Mouse (Mus musculus) forebrain, embryonic 14.5 days (tissue): ENCODE results near the gene Hspg2. TPM values are rescaled to one million over a fixed set of nuclear protein-coding genes. Genes with fewer than 3 reads are reported as not detected.
"Not testable (repeated sequence)": the region's sequence is repeated elsewhere in the genome, so short reads cannot be mapped to it uniquely, and the experiment has no call there.

Experiments used
- ATAC-seq: fragments of 200-750 bp; cut with Nextera tagmentation; 2 replicates; pipeline ENCODE4 v1.8.0; 2017; ENCODE audit warnings: mild to moderate bottlenecking, moderate library complexity
- DNase-seq: peaks from one replicate; pipeline ENCODE4 v3.0.0-alpha.2; 2015; ENCODE audit warnings: low spot score
- H3K27ac ChIP-seq: fragments of 300-500 bp; sonication (generic); 2 replicates; pipeline ENCODE4 v1.5.1; 2014; ENCODE audit warnings: low read depth, mild to moderate bottlenecking, control low read depth, low read length, moderate library complexity
- H3K27me3 ChIP-seq: fragments of 300-500 bp; sonication (generic); replicated peaks from 2 replicates; pipeline ENCODE4 v1.6.1; 2014; ENCODE audit warnings: low read length, control low read depth, mixed read lengths; ENCODE audit not compliant: control insufficient read depth, insufficient read depth
- H3K36me3 ChIP-seq: fragments of 300-500 bp; sonication (generic); 2 replicates; pipeline ENCODE4 v1.6.1; 2014; ENCODE audit warnings: low read length, control low read depth; ENCODE audit not compliant: control insufficient read depth, insufficient read depth
- H3K4me1 ChIP-seq: fragments of 300-500 bp; sonication (generic); 2 replicates; pipeline ENCODE4 v1.6.1; 2014; ENCODE audit warnings: antibody characterized with exemption, low read length, control low read depth; ENCODE audit not compliant: control insufficient read depth, insufficient read depth
- H3K4me2 ChIP-seq: fragments of 300-500 bp; sonication (generic); 2 replicates; pipeline ENCODE4 v1.6.1; 2014; ENCODE audit warnings: mild to moderate bottlenecking, control low read depth, low read length
- H3K4me3 ChIP-seq: fragments of 300-500 bp; sonication (generic); 2 replicates; pipeline ENCODE4 v1.5.1; 2014; ENCODE audit warnings: low read depth, low read length, control low read depth
- H3K9ac ChIP-seq: fragments of 300-500 bp; sonication (generic); 2 replicates; pipeline ENCODE4 v1.6.1; 2014; ENCODE audit warnings: mild to moderate bottlenecking, low read length, control low read depth, moderate library complexity
- H3K9me3 ChIP-seq: fragments of 300-500 bp; sonication (generic); replicated peaks from 2 replicates; pipeline ENCODE4 v1.6.1; 2016; ENCODE audit warnings: low read length, control low read depth, mixed read lengths; ENCODE audit not compliant: control insufficient read depth
- WGBS: fragments of 180-500 bp; shearing (Covaris S2); extraction: QIAGEN DNeasy Blood & Tissue Kit; methylation state at CpG from one replicate; pipeline ENCODE4 v1.1.7; 2014; 5-methylcytosine and 5-hydroxymethylcytosine counted together
- polyA plus RNA-seq: library from polyadenylated mRNA; unstranded; fragments of >200 nt; fragmentation: Nextera tagmentation; extraction: Ambion mirVana; gene quantifications from 2 replicates; pipeline ENCODE4 v1.2.1, GENCODE M21; 2014

Gene Hspg2
- polyA plus RNA-seq, 1 experiment from 2014 or later: 4.0 TPM

GRCm38 (mm10) chr4:137581815-137582214, 113.2 kb downstream of the Hspg2 start:
- WGBS: 31% methylated on average over 3 of the region's 3 CpGs

GRCm38 (mm10) chr4:137589095-137589494, 120.5 kb downstream of the Hspg2 start:
- H3K9me3 ChIP-seq, H3K4me3 ChIP-seq, ATAC-seq, H3K36me3 ChIP-seq, H3K4me1 ChIP-seq, DNase-seq, H3K4me2 ChIP-seq, H3K27ac ChIP-seq, H3K9ac ChIP-seq, H3K27me3 ChIP-seq: not testable (repeated sequence)
- 100% methylated on average over 2 of the region's 3 CpGs for WGBS

More at GRCm38 (mm10) chr4:137581815-137582214, 113.2 kb downstream of the Hspg2 start:
- Histone ChIP-seq H3K4me2 (no peak overlapping the region), H3K9me3 (no peaks in the 10 kb centered on the region), H3K4me3 (no peak overlapping the region), H3K27ac (no peak overlapping the region), H3K36me3 (no peaks in the 10 kb centered on the region), H3K27me3 (0 out of 2 replicates have a peak, but pooled peaks cover 9% of the 10 kb centered on the region), H3K4me1 (0 out of 2 replicates have a peak, but pooled peaks cover 2% of the 10 kb centered on the region), H3K9ac (no peak overlapping the region)
- ATAC-seq: no peak
- DNase-seq: peak; percentile 8

GRCm38 (mm10) chr4:137589586-137589985, 121.0 kb downstream of the Hspg2 start:
- Histone ChIP-seq H3K27ac (no peak overlapping the region), H3K27me3 (no peaks in the 10 kb centered on the region), H3K4me1 (no peaks in the 10 kb centered on the region), H3K36me3 (no peaks in the 10 kb centered on the region), H3K4me3 (no peak overlapping the region), H3K9me3 (no peaks in the 10 kb centered on the region), H3K4me2 (no peak overlapping the region), H3K9ac (no peak overlapping the region)
- WGBS: 85% methylated on average over 3 of the region's 3 CpGs
- ATAC-seq: no peak
- DNase-seq: no peak

- no peaks in the 10 kb centered on the region for H3K27me3 ChIP-seq
- no peaks in the 10 kb centered on the region for H3K36me3 ChIP-seq
- no peak overlapping the region for H3K4me2 ChIP-seq
- WGBS: 80% methylated on average over 4 of the region's 4 CpGs
- DNase-seq (no peak), ATAC-seq (no peak)
- no peak overlapping the region for H3K4me3 ChIP-seq
- H3K9me3 ChIP-seq: no peaks in the 10 kb centered on the region
- no peak overlapping the region for H3K9ac ChIP-seq
- no peak overlapping the region for H3K27ac ChIP-seq
- H3K4me1 ChIP-seq: peaks cover 11% of the 10 kb centered on the region
These were observed 122.4 kb downstream of the Hspg2 start for GRCm38 (mm10) chr4:137590961-137591360.

GRCm38 (mm10) chr4:137593601-137594495, 125.3 kb downstream of the Hspg2 start, which contains the start of gene Usp48:
Gene Usp48 (plus strand): TSS chr4:137593755.
- Histone ChIP-seq H3K4me3 (peak within 1 kb of the TSS; percentile 81), H3K27me3 (no peaks in the 10 kb centered on the region), H3K4me2 (peak within 1 kb of the TSS; percentile 87), H3K9me3 (no peaks in the 10 kb centered on the region), H3K27ac (peak within 1 kb of the TSS; percentile 99), H3K36me3 (no peaks in the 10 kb centered on the region), H3K4me1 (peaks cover 14% of the 10 kb centered on the region), H3K9ac (peak within 1 kb of the TSS; percentile 88)
- ATAC-seq (peak; percentile 95), DNase-seq (peak; percentile 100)
- WGBS: under 1% methylated on average over 75 of the region's 92 CpGs

- Histone ChIP-seq H3K4me3 (peak overlapping the region; percentile 81), H3K4me1 (peaks cover 14% of the 10 kb centered on the region), H3K9me3 (no peaks in the 10 kb centered on the region), H3K27me3 (no peaks in the 10 kb centered on the region), H3K9ac (peak overlapping the region; percentile 88), H3K36me3 (no peaks in the 10 kb centered on the region), H3K4me2 (peak overlapping the region; percentile 87), H3K27ac (peak overlapping the region; percentile 99)
- peak; percentile 42 for DNase-seq
- ATAC-seq: no peak; the same call in 1 of the 2 replicates
- WGBS: 5% methylated on average over 40 of the region's 40 CpGs
These were observed 126.1 kb downstream of the Hspg2 start for GRCm38 (mm10) chr4:137594496-137595270.

GRCm38 (mm10) chr4:137597098-137597630, 128.6 kb downstream of the Hspg2 start:
- H3K36me3 ChIP-seq: no peaks in the 10 kb centered on the region
- H3K27me3 ChIP-seq: no peaks in the 10 kb centered on the region
- peaks cover 14% of the 10 kb centered on the region for H3K4me1 ChIP-seq
- no peak overlapping the region for H3K4me3 ChIP-seq
- ATAC-seq: no peak
- no peak overlapping the region for H3K9ac ChIP-seq
- 95% methylated on average over 4 of the region's 4 CpGs for WGBS
- no peaks in the 10 kb centered on the region for H3K9me3 ChIP-seq
- no peak overlapping the region for H3K4me2 ChIP-seq
- DNase-seq: no peak
- H3K27ac ChIP-seq: no peak overlapping the region

- no peak overlapping the region for H3K4me3 ChIP-seq
- no peak overlapping the region for H3K4me2 ChIP-seq
These were observed 130.0 kb downstream of the Hspg2 start for GRCm38 (mm10) chr4:137598577-137598976.

More at GRCm38 (mm10) chr4:137598577-137598976, 130.0 kb downstream of the Hspg2 start:
- Histone ChIP-seq H3K9ac (no peak overlapping the region), H3K27me3 (no peaks in the 10 kb centered on the region), H3K9me3 (no peaks in the 10 kb centered on the region), H3K4me1 (peaks cover 14% of the 10 kb centered on the region), H3K36me3 (no peaks in the 10 kb centered on the region), H3K27ac (no peak overlapping the region)
- ATAC-seq: no peak
- no peak for DNase-seq
- 77% methylated on average over 5 of the region's 5 CpGs for WGBS
